ENCODE assay signal across 27 mouse cellular contexts in genomic region chr1:40327604-40328003, GRCm38 (mm10).
"Had no signal": no experiment of that assay in that cellular context is flagged by ENCODE, and none has a peak within 500 bp of the region (broad histone marks: within the 10 kb centered on the region; RNA-seq: fewer than 3 reads in every experiment).

No protein-coding gene starts in this region.

- H3K36me3 ChIP-seq: limb, embryonic 10.5 days; limb, embryonic 12.5 days; limb, embryonic 13.5 days; limb, embryonic 15.5 days; liver, embryonic 12.5 days; liver, embryonic 13.5 days; liver, embryonic 15.5 days; lung, embryonic 15.5 days; midbrain, embryonic 10.5 days; midbrain, embryonic 12.5 days; midbrain, embryonic 13.5 days; midbrain, embryonic 15.5 days had no signal

- H3K4me3 ChIP-seq: left cerebral cortex, adult 2 months; limb, embryonic 10.5 days; limb, embryonic 12.5 days; limb, embryonic 13.5 days; limb, embryonic 15.5 days; liver, embryonic 12.5 days; liver, embryonic 13.5 days; liver, embryonic 15.5 days; lung, embryonic 15.5 days; megakaryocyte, embryonic 14.5 days; midbrain, embryonic 10.5 days; midbrain, embryonic 12.5 days; midbrain, embryonic 13.5 days; midbrain, embryonic 15.5 days had no signal

- DNase-seq: left cerebral cortex, postnatal 4 days; liver; liver, embryonic 13.5 days; liver, postnatal 0 days; lung, adult 18-20 months; lung, adult 2 months; lung, embryonic 14.5 days; lung, postnatal 10 days; lung, postnatal 14 days; lung, postnatal 36 days; lung, postnatal 4 days; midbrain, embryonic 14.5 days had no signal

- H3K4me2 ChIP-seq: limb, embryonic 12.5 days; limb, embryonic 13.5 days; limb, embryonic 15.5 days; liver, embryonic 11.5 days; liver, embryonic 12.5 days; liver, embryonic 13.5 days; liver, embryonic 15.5 days; lung, embryonic 14.5 days; lung, embryonic 15.5 days; midbrain, embryonic 11.5 days; midbrain, embryonic 12.5 days; midbrain, embryonic 13.5 days; midbrain, embryonic 15.5 days had no signal
